Mouse (Mus musculus) lung, embryonic 16.5 days (tissue): ENCODE results near the gene Ctso. TPM values are rescaled to one million over a fixed set of nuclear protein-coding genes. Genes with fewer than 3 reads are reported as not detected.
A peak's percentile ranks its signal among the peaks of the same experiment; 100 is the strongest.

Source experiments
- ATAC-seq: fragments of 200-750 bp; cut with Nextera tagmentation; 2 replicates; pipeline ENCODE4 v1.8.0; 2017; ENCODE audit warnings: low read depth, mild to moderate bottlenecking, moderate library complexity
- H3K27ac ChIP-seq: fragments of 300-500 bp; sonication (generic); 2 replicates; pipeline ENCODE4 v1.5.1; 2014; ENCODE audit warnings: mild to moderate bottlenecking, control low read depth, low read length
- H3K27me3 ChIP-seq: fragments of 300-500 bp; sonication (generic); 2 replicates; pipeline ENCODE4 v1.6.1; 2014; ENCODE audit warnings: low read depth, low read length, mixed read lengths; ENCODE audit not compliant: control insufficient read depth, insufficient read depth
- H3K36me3 ChIP-seq: fragments of 300-500 bp; sonication (generic); 2 replicates; pipeline ENCODE4 v1.6.1; 2014; ENCODE audit warnings: low read length; ENCODE audit not compliant: control insufficient read depth, insufficient read depth
- H3K4me1 ChIP-seq: fragments of 300-500 bp; sonication (generic); replicated peaks from 2 replicates; pipeline ENCODE4 v1.6.1; 2014; ENCODE audit warnings: low read length, mixed read lengths; ENCODE audit not compliant: control insufficient read depth, insufficient read depth
- H3K4me2 ChIP-seq: fragments of 300-500 bp; sonication (generic); 2 replicates; pipeline ENCODE4 v1.6.1; 2014; ENCODE audit warnings: low read depth, low read length, control low read depth
- H3K4me3 ChIP-seq: fragments of 300-500 bp; sonication (generic); 2 replicates; pipeline ENCODE4 v1.5.1; 2014; ENCODE audit warnings: mild to moderate bottlenecking, low read length, control low read depth
- H3K9ac ChIP-seq: fragments of 300-500 bp; sonication (generic); 2 replicates; pipeline ENCODE4 v1.6.1; 2014; ENCODE audit warnings: low read length, control low read depth
- H3K9me3 ChIP-seq: fragments of 300-500 bp; sonication (generic); 2 replicates; pipeline ENCODE4 v1.6.1; 2016; ENCODE audit warnings: low read length; ENCODE audit not compliant: control insufficient read depth
- WGBS: fragments of 180-500 bp; shearing (Covaris S2); extraction: QIAGEN DNeasy Blood & Tissue Kit; methylation state at CpG from one replicate; pipeline ENCODE4 v1.1.7; 2014; 5-methylcytosine and 5-hydroxymethylcytosine counted together
- polyA plus RNA-seq: library from polyadenylated mRNA; unstranded; fragments of >200 nt; fragmentation: Nextera tagmentation; extraction: Ambion mirVana; gene quantifications from 2 replicates; pipeline ENCODE4 v1.2.1, GENCODE M21; 2015

The Ctso gene
- polyA plus RNA-seq, 1 experiment from 2014 or later = 32.6 TPM

DNA sequence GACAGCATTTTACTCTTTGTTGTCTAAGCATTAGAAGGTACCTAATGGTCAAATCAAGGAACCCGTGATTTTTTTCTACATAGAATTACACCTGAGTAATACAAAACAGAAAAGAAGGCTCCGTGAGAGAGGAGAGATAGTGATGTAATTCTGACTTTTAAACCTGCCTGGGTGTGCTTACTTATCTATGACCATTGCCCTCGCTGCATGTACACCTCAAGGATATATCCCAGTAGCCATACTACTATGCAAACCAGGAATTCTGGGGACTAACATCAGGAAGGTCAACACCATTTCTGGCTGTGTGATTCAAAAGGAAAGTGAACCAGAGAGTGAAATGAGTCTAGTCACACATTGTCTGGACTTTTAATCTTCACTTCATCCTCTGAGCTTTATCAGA, 9.9 kb downstream of the Ctso start:
- H3K27me3 ChIP-seq = no peaks in the 10 kb centered on the region
- H3K9me3 ChIP-seq = no peaks in the 10 kb centered on the region; the same call in 1 of the 2 replicates
- H3K4me1 ChIP-seq = peaks cover 3% of the 10 kb centered on the region; the same call in 1 of the 2 replicates
- 87% methylated on average over 3 of the region's 3 CpGs for WGBS
- no peak overlapping the region for H3K4me2 ChIP-seq
- no peak overlapping the region for H3K27ac ChIP-seq
- no peaks in the 10 kb centered on the region for H3K36me3 ChIP-seq
- ATAC-seq = no peak
- no peak overlapping the region for H3K4me3 ChIP-seq
- H3K9ac ChIP-seq = no peak overlapping the region

GRCm38 (mm10) chr3:81943097-81943496, 10.7 kb downstream of the Ctso start:
- H3K9me3 ChIP-seq = no peaks in the 10 kb centered on the region; the same call in 1 of the 2 replicates
- H3K4me2 ChIP-seq = no peak overlapping the region
- H3K36me3 ChIP-seq = no peaks in the 10 kb centered on the region
- H3K27me3 ChIP-seq = no peaks in the 10 kb centered on the region
- no peak for ATAC-seq
- H3K27ac ChIP-seq = no peak overlapping the region
- no peak overlapping the region for H3K4me3 ChIP-seq
- WGBS = 85% methylated on average over 3 of the region's 3 CpGs
- peaks cover 3% of the 10 kb centered on the region; the same call in 1 of the 2 replicates for H3K4me1 ChIP-seq
- no peak overlapping the region for H3K9ac ChIP-seq

- Histone ChIP-seq H3K36me3 (no peaks in the 10 kb centered on the region), H3K4me3 (no peak overlapping the region), H3K27ac (no peak overlapping the region), H3K4me2 (no peak overlapping the region), H3K4me1 (no peaks in the 10 kb centered on the region), H3K9ac (no peak overlapping the region), H3K9me3 (no peaks in the 10 kb centered on the region; the same call in 1 of the 2 replicates), H3K27me3 (no peaks in the 10 kb centered on the region)
- WGBS = 90% methylated on average over 7 of the region's 7 CpGs
- ATAC-seq = no peak
These were observed 12.5 kb downstream of the Ctso start for GRCm38 (mm10) chr3:81944851-81945393.

DNA sequence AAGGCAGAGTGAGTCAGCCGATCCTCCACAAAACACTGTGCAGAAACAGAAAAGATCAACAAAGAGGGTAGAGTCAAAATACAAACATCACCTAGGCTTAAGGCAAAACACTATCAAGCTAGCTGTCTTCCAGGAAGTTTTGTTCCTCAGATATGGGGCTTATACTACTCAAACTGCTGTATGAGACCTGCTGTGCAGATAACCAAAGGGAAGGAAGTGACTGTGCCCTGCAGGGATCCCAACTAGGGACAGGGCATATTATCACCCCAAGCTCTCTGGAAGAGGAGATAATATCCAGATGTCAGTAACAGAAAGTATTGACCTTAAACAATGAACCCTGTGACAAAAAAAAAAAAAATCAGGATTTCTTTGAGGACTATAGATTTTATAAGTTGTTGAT, 16.6 kb downstream of the Ctso start:
- no peak overlapping the region for H3K4me2 ChIP-seq
- H3K4me1 ChIP-seq = no peaks in the 10 kb centered on the region
- no peak overlapping the region for H3K4me3 ChIP-seq
- no peaks in the 10 kb centered on the region for H3K27me3 ChIP-seq
- no peaks in the 10 kb centered on the region for H3K36me3 ChIP-seq
- ATAC-seq = no peak
- H3K27ac ChIP-seq = no peak overlapping the region
- no peak overlapping the region for H3K9ac ChIP-seq
- WGBS = 81% methylated on average over 1 of the region's 1 CpGs
- no peaks in the 10 kb centered on the region for H3K9me3 ChIP-seq

DNA sequence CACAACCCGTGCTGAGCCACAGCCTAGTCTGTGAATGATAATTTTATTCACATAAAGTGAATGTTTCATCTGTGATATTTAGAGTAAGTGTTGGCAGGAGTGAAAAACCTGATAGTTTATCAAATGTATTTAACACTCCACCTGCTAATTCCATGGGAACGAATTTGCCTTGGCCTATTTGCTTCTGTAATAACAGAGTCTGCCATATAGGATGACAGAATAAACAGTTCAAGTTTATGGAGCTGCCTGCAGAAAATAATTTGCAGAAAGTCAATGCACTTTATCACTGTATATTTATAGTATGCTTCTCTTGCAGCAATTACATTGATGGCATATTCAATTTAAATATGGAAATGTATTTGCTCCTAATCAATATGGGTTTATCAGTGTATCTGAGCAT, 19.4 kb downstream of the Ctso start:
- Histone ChIP-seq H3K4me3 (no peak overlapping the region), H3K4me1 (no peaks in the 10 kb centered on the region), H3K36me3 (0 out of 2 replicates have a peak, but pooled peaks cover 2% of the 10 kb centered on the region), H3K27ac (no peak overlapping the region), H3K27me3 (no peaks in the 10 kb centered on the region), H3K9me3 (no peaks in the 10 kb centered on the region), H3K4me2 (no peak overlapping the region), H3K9ac (no peak overlapping the region)
- WGBS = 64% methylated on average over 2 of the region's 2 CpGs
- ATAC-seq = no peak

- H3K9me3 ChIP-seq = no peaks in the 10 kb centered on the region
- H3K4me2 ChIP-seq = no peak overlapping the region
- no peak overlapping the region for H3K9ac ChIP-seq
- ATAC-seq = no peak
- 0 out of 2 replicates have a peak, but pooled peaks cover 2% of the 10 kb centered on the region for H3K36me3 ChIP-seq
- no peaks in the 10 kb centered on the region for H3K4me1 ChIP-seq
- 87% methylated on average over 5 of the region's 5 CpGs for WGBS
- H3K27me3 ChIP-seq = no peaks in the 10 kb centered on the region
- no peak overlapping the region for H3K27ac ChIP-seq
- no peak overlapping the region for H3K4me3 ChIP-seq
These were observed 25.1 kb downstream of the Ctso start for GRCm38 (mm10) chr3:81957484-81957883.

- Histone ChIP-seq H3K27me3 (no peaks in the 10 kb centered on the region), H3K27ac (no peak overlapping the region), H3K9ac (no peak overlapping the region), H3K36me3 (no peaks in the 10 kb centered on the region), H3K9me3 (no peaks in the 10 kb centered on the region), H3K4me3 (no peak overlapping the region), H3K4me2 (no peak overlapping the region), H3K4me1 (no peaks in the 10 kb centered on the region)
- 70% methylated on average over 5 of the region's 5 CpGs for WGBS
- no peak for ATAC-seq
These were observed 28.9 kb downstream of the Ctso start for GRCm38 (mm10) chr3:81961336-81961735.

- H3K9me3 ChIP-seq = no peaks in the 10 kb centered on the region
- H3K4me3 ChIP-seq = no peak overlapping the region
- no peak overlapping the region for H3K9ac ChIP-seq
- no peaks in the 10 kb centered on the region for H3K4me1 ChIP-seq
- H3K27me3 ChIP-seq = no peaks in the 10 kb centered on the region
- no peak overlapping the region for H3K27ac ChIP-seq
- no peak overlapping the region for H3K4me2 ChIP-seq
- H3K36me3 ChIP-seq = no peaks in the 10 kb centered on the region
- no peak for ATAC-seq
- 73% methylated on average over 5 of the region's 5 CpGs for WGBS
These were observed 31.4 kb downstream of the Ctso start for GRCm38 (mm10) chr3:81963768-81964167.

DNA sequence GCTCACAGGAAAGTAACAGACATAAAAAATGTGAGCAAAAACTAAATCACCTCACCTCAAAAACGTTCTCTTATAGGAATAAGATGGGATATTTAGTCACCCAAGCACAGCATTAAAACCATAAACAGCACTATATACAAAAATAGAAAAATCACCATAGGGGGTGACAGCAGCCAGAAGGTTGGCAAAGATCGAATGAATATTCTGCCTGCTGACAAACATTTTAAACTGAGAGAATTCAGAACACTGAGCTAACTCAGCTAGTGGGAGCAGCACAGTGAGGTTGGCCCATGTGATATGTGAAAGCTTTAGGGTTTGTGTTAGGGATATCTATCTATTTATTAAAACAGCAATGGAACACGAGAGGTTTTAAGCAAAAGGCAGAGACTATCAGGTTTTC, 32.2 kb downstream of the Ctso start:
- H3K4me3 ChIP-seq = no peak overlapping the region
- H3K4me1 ChIP-seq = no peaks in the 10 kb centered on the region
- H3K27ac ChIP-seq = no peak overlapping the region
- H3K27me3 ChIP-seq = no peaks in the 10 kb centered on the region
- H3K9ac ChIP-seq = no peak overlapping the region
- no peaks in the 10 kb centered on the region for H3K36me3 ChIP-seq
- no peaks in the 10 kb centered on the region for H3K9me3 ChIP-seq
- H3K4me2 ChIP-seq = no peak overlapping the region
- WGBS = 60% methylated on average over 3 of the region's 3 CpGs
- ATAC-seq = no peak

- 25% methylated on average over 4 of the region's 4 CpGs for WGBS
- peaks cover 3% of the 10 kb centered on the region; the same call in 1 of the 2 replicates for H3K4me1 ChIP-seq
- no peaks in the 10 kb centered on the region for H3K9me3 ChIP-seq
- H3K4me2 ChIP-seq = no peak overlapping the region
- no peaks in the 10 kb centered on the region for H3K36me3 ChIP-seq
- H3K9ac ChIP-seq = no peak overlapping the region
- no peak overlapping the region for H3K4me3 ChIP-seq
- H3K27me3 ChIP-seq = no peaks in the 10 kb centered on the region
- no peak overlapping the region for H3K27ac ChIP-seq
- ATAC-seq = peak; percentile 54
These were observed 43.2 kb downstream of the Ctso start for GRCm38 (mm10) chr3:81975607-81976006.
